Mouse (Mus musculus): ENCODE data around the gene Prkar2b. TPM values are rescaled to one million over a fixed set of nuclear protein-coding genes. Genes with fewer than 3 reads are reported as not detected.

The Prkar2b gene
- total and polyA plus RNA-seq, 3 experiments, result 15.7 to 154 (median 34.1) TPM

DNA sequence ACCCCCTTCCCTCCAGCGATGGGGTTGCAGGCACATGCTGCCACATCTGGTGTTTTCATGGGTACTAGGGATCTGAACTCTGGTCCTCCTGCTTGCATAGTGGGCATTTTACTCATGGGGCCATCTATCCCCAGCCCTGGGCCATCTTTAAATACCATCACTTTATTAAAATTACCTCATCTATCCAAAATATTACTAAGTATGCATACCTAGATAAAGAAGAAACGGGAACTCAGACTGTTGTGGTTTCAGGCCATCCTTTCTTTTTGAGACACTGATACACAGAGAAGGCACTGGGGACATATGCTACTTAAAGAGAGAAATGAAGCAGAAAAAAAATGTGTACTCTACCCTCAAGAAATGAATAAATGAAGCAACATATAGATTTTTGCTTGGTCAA lies 74.6 kb downstream of the Prkar2b start (continued):
- no peak for TF ChIP-seq MYC (IDR thresholded peaks at IDR 0.05; ENCODE audit: low read depth, low read length)
- TF ChIP-seq SIN3A (IDR thresholded peaks at IDR 0.05; ENCODE audit: low read length), result peak; percentile 49; the same call in 1 of the 2 replicates
- TF ChIP-seq RAD21 (IDR thresholded peaks at IDR 0.05; ENCODE audit: low read depth, low read length), result no peak
- TF ChIP-seq NRF1 (IDR thresholded peaks at IDR 0.05; ENCODE audit: insufficient read depth, low read depth, low read length, poor library complexity, severe bottlenecking), result no peak
- TF ChIP-seq TBP (IDR thresholded peaks at IDR 0.05; ENCODE audit: low read depth, low read length), result no peak
- TF ChIP-seq UBTF (IDR thresholded peaks at IDR 0.05; ENCODE audit: borderline replicate concordance, insufficient read depth, low read depth, low read length), result no peak
- peak; percentile 23; the same call in 1 of the 2 replicates for TF ChIP-seq MXI1 (IDR thresholded peaks at IDR 0.05; ENCODE audit: low read depth, low read length)
- TF ChIP-seq MAZ (IDR thresholded peaks at IDR 0.05; ENCODE audit: low read depth, low read length), result no peak
- TF ChIP-seq ZNF384 (IDR thresholded peaks at IDR 0.05; ENCODE audit: low read depth, low read length), result peak; percentile 31; the same call in 1 of the 2 replicates
- TF ChIP-seq USF1 (IDR thresholded peaks at IDR 0.05; ENCODE audit: low read depth, low read length), result no peak
- no peak for TF ChIP-seq ZMIZ1 (IDR thresholded peaks at IDR 0.05; ENCODE audit: low read depth, low read length)

GRCm38 (mm10) chr12:31985738-31986137 lies 75.4 kb downstream of the Prkar2b start:
- peaks cover 9 to 12% of the 10 kb centered on the region in 2 experiments for H3K4me1 ChIP-seq (ENCODE audit: control insufficient read depth in 1 of 2, insufficient read depth in 2 of 2, low read length in 2 of 2)
- H3K4me3 ChIP-seq (ENCODE audit: control insufficient read depth in 1 of 2, insufficient read depth in 1 of 2, low read depth in 2 of 2, low read length in 2 of 2), result no peak overlapping the region
- no peaks in the 10 kb centered on the region for H3K79me2 ChIP-seq (ENCODE audit: control insufficient read depth, insufficient read depth, low read length, poor library complexity)
- no peak for TF ChIP-seq TCF12 (IDR thresholded peaks at IDR 0.05; ENCODE audit: low read depth, low read length)
- H3K9me3 ChIP-seq (replicated peaks; ENCODE audit: insufficient read depth, low read length), result no peaks in the 10 kb centered on the region
- H3K9ac ChIP-seq (ENCODE audit: control insufficient read depth, low read depth, low read length, poor library complexity, severe bottlenecking), result no peak overlapping the region
- no peaks in the 10 kb centered on the region for H3K27me3 ChIP-seq (ENCODE audit: control insufficient read depth in 1 of 2, insufficient read depth in 2 of 2, low read length in 2 of 2)
- peaks cover 0 to 13% of the 10 kb centered on the region in 2 experiments for H3K36me3 ChIP-seq (ENCODE audit: control insufficient read depth in 1 of 2, insufficient read depth in 2 of 2, low read length in 2 of 2)
- DNase-seq (ENCODE audit: low read depth, low spot score), result no peak
- H3K27ac ChIP-seq (ENCODE audit: control insufficient read depth, low read depth, low read length), result no peak overlapping the region

- Histone ChIP-seq H3K4me1 (ENCODE audit: control insufficient read depth in 1 of 2, insufficient read depth in 2 of 2, low read length in 2 of 2) (peaks cover 9% of the 10 kb centered on the region in 2 experiments), H3K9me3 (replicated peaks; ENCODE audit: insufficient read depth, low read length) (no peaks in the 10 kb centered on the region), H3K9ac (ENCODE audit: control insufficient read depth, low read depth, low read length, poor library complexity, severe bottlenecking) (no peak overlapping the region), H3K27ac (ENCODE audit: control insufficient read depth, low read depth, low read length) (no peak overlapping the region), H3K79me2 (ENCODE audit: control insufficient read depth, insufficient read depth, low read length, poor library complexity) (no peaks in the 10 kb centered on the region), H3K27me3 (ENCODE audit: control insufficient read depth in 1 of 2, insufficient read depth in 2 of 2, low read length in 2 of 2) (no peaks in the 10 kb centered on the region), H3K4me3 (ENCODE audit: control insufficient read depth in 1 of 2, insufficient read depth in 1 of 2, low read depth in 2 of 2, low read length in 2 of 2) (no peak overlapping the region), H3K36me3 (ENCODE audit: control insufficient read depth in 1 of 2, insufficient read depth in 2 of 2, low read length in 2 of 2) (peaks cover 0 to 13% of the 10 kb centered on the region in 2 experiments)
- no peak for DNase-seq (ENCODE audit: low read depth, low spot score)
- TF ChIP-seq CHD1 (IDR thresholded peaks at IDR 0.05; ENCODE audit: low read depth, low read length), result no peak
- no peak for TF ChIP-seq SIN3A (IDR thresholded peaks at IDR 0.05; ENCODE audit: low read length)
- TF ChIP-seq GABPA (IDR thresholded peaks at IDR 0.05; ENCODE audit: low read depth, low read length), result no peak
- TF ChIP-seq ZC3H11A (IDR thresholded peaks at IDR 0.05; ENCODE audit: low read depth, low read length), result no peak
- no peak for TF ChIP-seq TBP (IDR thresholded peaks at IDR 0.05; ENCODE audit: low read depth, low read length)
- TF ChIP-seq SMC3 (IDR thresholded peaks at IDR 0.05; ENCODE audit: low read depth, low read length), result no peak
- no peak for TF ChIP-seq TCF12 (IDR thresholded peaks at IDR 0.05; ENCODE audit: low read depth, low read length)
- no peak for TF ChIP-seq E2F4 (IDR thresholded peaks at IDR 0.05; ENCODE audit: borderline replicate concordance, low read depth, low read length)
Observed at GRCm38 (mm10) chr12:31984664-31985063, 76.4 kb downstream of the Prkar2b start.

Data from MEL (cell line).